Mouse (Mus musculus) Patski (cell line): ENCODE results near the gene Col6a1. TPM values are rescaled to one million over a fixed set of nuclear protein-coding genes. Genes with fewer than 3 reads are reported as not detected.

ENCODE experiments used
- ATAC-seq: fragments of 100-300 bp; one replicate; pipeline ENCODE4 v1.8.0; 2021
- CTCF ChIA-PET: fragments of 350-600 bp; sonication (Branson Sonifier 250); formaldehyde crosslinking; loops from one replicate; lab custom pipeline; 2022; ENCODE audit warnings: inconsistent platforms; lab: Charles Lee
- POLR2A ChIA-PET: fragments of 350-600 bp; sonication (Branson Sonifier 250); formaldehyde crosslinking; loops from one replicate; lab custom pipeline; 2022; ENCODE audit warnings: antibody characterized with exemption, inconsistent platforms; lab: Charles Lee
- DNase-seq: peaks from one replicate; pipeline ENCODE4 v3.0.0-alpha.2; 2011; ENCODE audit warnings: low read depth, low spot score
- H3K27me3 ChIP-seq: fragments of 371-371 bp; one replicate; pipeline ENCODE4 v1.5.1; 2021
- CTCF ChIP-seq: fragments of 100-300 bp; IDR thresholded peaks from one replicate; pipeline ENCODE4 v1.5.1; 2021
- in situ Hi-C: fragments of 300-500 bp; cut with MboI; formaldehyde crosslinking; loops from 3 replicates; pipeline ENCODE4 v1.11.1; 2018; ENCODE audit warnings: low pct_unique_long_range_greater_than_20kb, mixed read lengths
- polyA plus RNA-seq: library from polyadenylated mRNA; unstranded; gene quantifications from one replicate; pipeline ENCODE4 v1.2.3, GENCODE M21; 2021

Gene Col6a1
- polyA plus RNA-seq, 1 experiment from 2014 or later: 34.8 TPM

GRCm38 (mm10) chr10:76725097-76725496, 871 bp downstream of the Col6a1 start:
- in situ Hi-C loops: no loop called here
- no peak for ATAC-seq
- no peaks in the 10 kb centered on the region for H3K27me3 ChIP-seq
- POLR2A ChIA-PET: no interaction called here
- no peak for DNase-seq
- TF ChIP-seq CTCF: no peak
- CTCF ChIA-PET: no interaction called here

- no peak for TF ChIP-seq CTCF
- in situ Hi-C loops: no loop called here
- POLR2A ChIA-PET: no interaction called here
- no peaks in the 10 kb centered on the region for H3K27me3 ChIP-seq
- ATAC-seq: no peak
- DNase-seq: no peak
- CTCF ChIA-PET: interaction anchor here (1.0 kb wide), 1 partner anchor 68 kb away, joined by 3 read pairs; no protein-coding TSS in a partner anchor
These were observed 1.7 kb downstream of the Col6a1 start for GRCm38 (mm10) chr10:76724231-76724736.

GRCm38 (mm10) chr10:76722751-76723450, 3.1 kb downstream of the Col6a1 start:
- in situ Hi-C loops: no loop called here

GRCm38 (mm10) chr10:76721746-76722145, 4.2 kb downstream of the Col6a1 start:
- H3K27me3 ChIP-seq: no peaks in the 10 kb centered on the region
- ATAC-seq: no peak
- DNase-seq: no peak
- CTCF ChIA-PET: no interaction called here
- POLR2A ChIA-PET: no interaction called here
- no peak for TF ChIP-seq CTCF
- in situ Hi-C loops: no loop called here

More at GRCm38 (mm10) chr10:76722751-76723450, 3.1 kb downstream of the Col6a1 start:
- POLR2A ChIA-PET: no interaction called here
- H3K27me3 ChIP-seq: no peaks in the 10 kb centered on the region
- ATAC-seq (no peak), DNase-seq (no peak)
- CTCF ChIA-PET: no interaction called here
- no peak for TF ChIP-seq CTCF

- ATAC-seq: no peak
- in situ Hi-C loops: no loop called here
- DNase-seq: no peak
- no peaks in the 10 kb centered on the region for H3K27me3 ChIP-seq
- ChIA-PET CTCF (no interaction called here), POLR2A (no interaction called here)
- no peak for TF ChIP-seq CTCF
These were observed 4.8 kb downstream of the Col6a1 start for GRCm38 (mm10) chr10:76721216-76721615.

- in situ Hi-C loops: no loop called here
- POLR2A ChIA-PET: interaction anchor here (0.6 kb wide), 1 partner anchor 72 kb away, joined by 3 read pairs; no protein-coding TSS in a partner anchor
These were observed 8.3 kb downstream of the Col6a1 start for GRCm38 (mm10) chr10:76717631-76718030.

GRCm38 (mm10) chr10:76717026-76717425, 8.9 kb downstream of the Col6a1 start:
- ATAC-seq (no peak), DNase-seq (no peak)
- no peaks in the 10 kb centered on the region for H3K27me3 ChIP-seq
- CTCF ChIA-PET: no interaction called here
- in situ Hi-C loops: no loop called here
- POLR2A ChIA-PET: interaction anchor here (0.6 kb wide), 1 partner anchor 72 kb away, joined by 3 read pairs; no protein-coding TSS in a partner anchor
- no peak for TF ChIP-seq CTCF

More at GRCm38 (mm10) chr10:76717631-76718030, 8.3 kb downstream of the Col6a1 start:
- no peaks in the 10 kb centered on the region for H3K27me3 ChIP-seq
- DNase-seq: no peak
- no peak for TF ChIP-seq CTCF
- CTCF ChIA-PET: no interaction called here
- no peak for ATAC-seq

- no peaks in the 10 kb centered on the region for H3K27me3 ChIP-seq
- CTCF ChIA-PET: no interaction called here
- TF ChIP-seq CTCF: no peak
- DNase-seq (no peak), ATAC-seq (no peak)
- POLR2A ChIA-PET: interaction anchor here (1.0 kb wide), 1 partner anchor 11 kb away, joined by 3 read pairs; no protein-coding TSS in a partner anchor
- in situ Hi-C loops: no loop called here
These were observed 11.7 kb downstream of the Col6a1 start for GRCm38 (mm10) chr10:76714303-76714702.

GRCm38 (mm10) chr10:76712500-76712899, 13.5 kb downstream of the Col6a1 start:
- TF ChIP-seq CTCF: no peak
- ATAC-seq (no peak), DNase-seq (no peak)
- in situ Hi-C loops: no loop called here
- no peaks in the 10 kb centered on the region for H3K27me3 ChIP-seq
- POLR2A ChIA-PET: interaction anchor here (0.6 kb wide), 1 partner anchor 247 kb away, joined by 5 read pairs; no protein-coding TSS in a partner anchor
- CTCF ChIA-PET: interaction anchor here (0.8 to 1.3 kb wide), 4 partner anchors 9 to 89 kb away, joined by 3 to 4 read pairs (median 4); partner anchors contain the start of gene Col6a2

GRCm38 (mm10) chr10:76711331-76711730, 14.6 kb downstream of the Col6a1 start:
- no peak for TF ChIP-seq CTCF
- in situ Hi-C loops: no loop called here
- ATAC-seq (no peak), DNase-seq (no peak)
- ChIA-PET CTCF (interaction anchor here (1.3 kb wide), 2 partner anchors 9 to 88 kb away, joined by 3 to 4 read pairs; partner anchors contain the start of gene Col6a2), POLR2A (no interaction called here)
- H3K27me3 ChIP-seq: no peaks in the 10 kb centered on the region

GRCm38 (mm10) chr10:76708465-76708864, 17.5 kb downstream of the Col6a1 start:
- H3K27me3 ChIP-seq: peaks cover 4% of the 10 kb centered on the region
- in situ Hi-C loops: no loop called here
- ChIA-PET CTCF (no interaction called here), POLR2A (no interaction called here)
- ATAC-seq: no peak
- no peak for TF ChIP-seq CTCF
- DNase-seq: no peak
